Mouse (Mus musculus) hematopoietic multipotent progenitor cell, adult 10-12 weeks (in vitro differentiated cells): ENCODE measurements around the gene Ifi203. TPM values are rescaled to one million over a fixed set of nuclear protein-coding genes. Genes with fewer than 3 reads are reported as not detected.

Experiments used
- polyA plus RNA-seq: library from polyadenylated mRNA; stranded (reverse); fragments of >175 nt; gene quantifications from 2 replicates; pipeline ENCODE4 v1.2.3, GENCODE M21; 2012; ENCODE audit warnings: low replicate concordance

Gene Ifi203
- 8.9 and 20.8 TPM in 2 replicates for polyA plus RNA-seq

DNA sequence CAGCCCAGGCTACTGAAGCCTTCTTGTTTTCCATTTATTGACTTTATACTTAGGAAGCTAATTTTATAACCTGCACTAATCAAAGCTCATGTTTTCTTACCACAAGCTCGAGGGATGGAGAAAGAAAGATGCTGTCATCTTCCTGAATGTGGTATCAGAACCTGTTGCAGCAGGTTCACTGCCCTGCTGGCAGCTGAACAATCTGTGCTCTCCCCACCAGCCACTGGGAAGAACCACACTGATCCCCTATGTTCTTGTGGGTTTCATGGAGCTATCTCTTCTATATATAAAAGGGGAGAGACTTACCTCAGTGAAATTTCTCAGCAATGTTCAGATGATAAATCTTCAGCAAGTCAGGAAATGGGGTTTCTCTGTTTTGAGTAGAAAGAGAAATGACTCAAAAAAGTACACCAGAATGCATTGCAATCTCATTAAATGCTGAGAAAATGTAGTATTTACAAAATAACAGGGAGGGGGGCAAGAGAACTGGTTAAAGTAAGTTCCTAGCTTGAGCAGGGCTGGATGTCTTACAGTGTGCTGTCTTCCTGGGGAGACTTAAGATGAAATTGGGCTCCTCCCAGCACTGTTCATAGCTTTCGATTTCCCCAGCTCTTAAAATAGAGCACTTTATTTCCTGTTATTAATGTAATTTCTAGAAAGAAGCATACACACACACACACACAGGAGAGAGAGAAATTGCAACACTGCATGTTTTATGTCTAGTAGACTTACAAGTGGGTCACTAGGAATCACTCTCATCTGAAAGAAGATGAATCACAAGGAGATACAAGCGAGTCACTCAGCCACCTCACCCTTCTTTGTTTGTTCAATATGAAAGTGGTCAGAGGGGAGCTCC lies at the start of gene Ifi203, which contains the start of gene Mndal:
TSS of gene Ifi203 (minus strand) at position 749 of the 856 bp plus-strand sequence.
TSS of gene Mndal (minus strand) at position 568 of the 856 bp plus-strand sequence.

DNA sequence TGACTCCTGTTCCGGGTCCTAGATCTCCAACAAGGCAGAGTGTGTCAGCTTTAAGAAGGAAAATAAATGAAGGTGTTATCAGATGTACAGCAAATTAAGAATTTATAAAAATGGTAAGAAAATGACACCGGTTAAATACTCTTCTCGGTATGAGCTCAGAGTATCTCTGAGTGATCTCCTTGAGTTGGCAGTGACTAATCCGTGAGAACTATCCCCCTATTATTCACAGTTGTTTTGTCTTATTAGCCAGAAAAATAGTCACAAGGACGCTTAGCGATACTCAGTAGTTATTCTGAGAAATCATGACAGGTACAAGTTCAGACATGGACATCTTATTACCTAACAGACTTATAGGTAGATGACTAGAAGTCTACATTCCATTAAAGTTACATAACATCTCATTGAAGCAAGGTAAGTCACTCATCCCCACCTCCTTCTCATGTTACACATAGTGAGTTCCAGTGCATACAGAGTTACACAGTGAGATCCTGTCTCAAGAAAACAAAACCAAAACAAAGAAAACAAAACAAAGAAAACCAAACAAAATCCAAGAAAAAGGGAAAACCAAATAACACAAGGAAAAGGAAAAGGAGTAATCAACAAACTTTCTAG lies 40.3 kb upstream of the Ifi203 start, which contains the start of gene Ifi202b:
TSS of gene Ifi202b (minus strand) at position 51 of the 612 bp plus-strand sequence.

DNA sequence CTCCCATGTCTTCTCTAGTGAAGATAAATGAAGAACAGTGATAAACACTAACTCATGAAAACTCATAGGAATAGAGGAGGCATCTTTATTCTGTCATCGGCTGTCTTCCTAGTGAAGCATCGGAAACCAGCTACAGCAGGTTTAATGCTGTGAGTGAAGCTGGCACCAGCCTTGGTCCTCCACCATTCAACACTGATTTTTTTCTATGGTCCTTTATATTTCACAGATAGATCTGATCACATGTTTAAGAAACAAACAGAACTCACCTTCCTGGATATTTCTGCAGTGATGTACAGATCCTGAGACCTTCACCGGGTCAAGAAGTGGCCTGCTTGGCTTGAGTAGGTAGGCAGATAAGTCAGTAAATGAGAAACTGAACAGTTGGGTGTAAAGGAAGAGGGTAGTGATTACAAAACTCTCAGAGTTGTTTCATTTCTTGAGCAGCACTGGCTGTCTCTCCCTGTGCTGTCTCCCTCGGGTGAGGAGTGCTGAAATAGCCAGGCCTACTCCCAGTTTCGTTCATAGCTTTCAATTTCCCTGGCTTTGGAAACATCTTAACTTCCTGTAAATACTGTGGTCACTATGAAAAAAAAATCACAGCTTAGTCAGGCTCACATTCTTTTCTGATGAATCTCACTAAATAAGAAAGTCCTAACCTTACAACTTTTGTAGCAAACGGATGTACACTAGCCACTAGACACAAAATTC lies 29.8 kb downstream of the Ifi203 start, which contains the start of gene Ifi211:
TSS of gene Ifi211 (minus strand) at position 499 of the 708 bp plus-strand sequence.

Other genes starting within 250 kb of the Ifi203 start
- 0.62 and 1.4 TPM in 2 replicates for gene Ifi207, start 200.9 kb downstream of the Ifi203 start, polyA plus RNA-seq
- 0.26 and 1.6 TPM in 2 replicates for gene Ifi204, start 175.7 kb downstream of the Ifi203 start, polyA plus RNA-seq
- gene Ifi211, start 29.6 kb downstream of the Ifi203 start, polyA plus RNA-seq, result 0.35 and 0.53 TPM in 2 replicates
- gene Mndal, start 181 bp downstream of the Ifi203 start, polyA plus RNA-seq, result 35.2 and 52.3 TPM in 2 replicates
- gene Ifi202b, start 40.1 kb upstream of the Ifi203 start, polyA plus RNA-seq, result 0.44 TPM in 1 of 2 replicates, not detected in the other
- gene Ifi205, start 89.1 kb upstream of the Ifi203 start, polyA plus RNA-seq, result 2.0 and 2.1 TPM in 2 replicates
- 0.15 and 0.42 TPM in 2 replicates for gene Olfr433, start 98.0 kb upstream of the Ifi203 start, polyA plus RNA-seq
- 0.12 TPM in 1 of 2 replicates, not detected in the other for gene Olfr432, start 106.5 kb upstream of the Ifi203 start, polyA plus RNA-seq
- gene Olfr430, start 123.9 kb upstream of the Ifi203 start, polyA plus RNA-seq, result not detected in 2 replicates
- gene Olfr429, start 141.7 kb upstream of the Ifi203 start, polyA plus RNA-seq, result not detected in 2 replicates
- not detected in 2 replicates for gene Olfr427, start 154.2 kb upstream of the Ifi203 start, polyA plus RNA-seq
- not detected in 2 replicates for gene Olfr231, start 178.5 kb upstream of the Ifi203 start, polyA plus RNA-seq
- not detected in 2 replicates for gene Olfr424, start 188.8 kb upstream of the Ifi203 start, polyA plus RNA-seq
- gene Olfr420, start 213.0 kb upstream of the Ifi203 start, polyA plus RNA-seq, result not detected in 2 replicates
- 0.08 and 3.7 TPM in 2 replicates for gene Spta1, start 230.1 kb upstream of the Ifi203 start, polyA plus RNA-seq